Mouse (Mus musculus) heart, adult 10 weeks (tissue): ENCODE data around the gene Olfr995. TPM values are rescaled to one million over a fixed set of nuclear protein-coding genes. Genes with fewer than 3 reads are reported as not detected.

Source experiments
- polyA plus RNA-seq: library from polyadenylated mRNA; stranded (reverse); fragments of 350-450 nt; fragmentation: Illumina TruSeq; extraction: RNeasy Lipid Tissue Mini Kit (QIAGEN cat#74804); gene quantifications from one replicate; pipeline ENCODE4 v1.2.3, GENCODE M21; 2014; ENCODE audit warnings: low read depth, low replicate concordance

The Olfr995 gene
- polyA plus RNA-seq = not detected

GRCm38 (mm10) chr2:85443539-85443938 lies at the start of gene Olfr995:
Gene Olfr995 (minus strand): TSS chr2:85443639.

GRCm38 (mm10) chr2:85436351-85436750 lies 7.1 kb downstream of the Olfr995 start, which contains the start of gene Olfr994:
Gene Olfr994 (minus strand): TSS chr2:85436451.

GRCm38 (mm10) chr2:85414777-85415176 lies 28.7 kb downstream of the Olfr995 start, which contains the start of gene Olfr993:
Gene Olfr993 (minus strand): TSS chr2:85414877.

GRCm38 (mm10) chr2:85409369-85409768 lies 34.1 kb downstream of the Olfr995 start, which contains the start of gene Olfr992:
Gene Olfr992 (minus strand): TSS chr2:85409469.

Other genes starting within 250 kb of the Olfr995 start
- gene Lrrc55, start 246.4 kb downstream of the Olfr995 start, polyA plus RNA-seq = 1.3 TPM
- gene Olfr987, start 104.3 kb downstream of the Olfr995 start, polyA plus RNA-seq = not detected
- gene Olfr988, start 80.4 kb downstream of the Olfr995 start, polyA plus RNA-seq = not detected
- gene Olfr992, start 34.2 kb downstream of the Olfr995 start, polyA plus RNA-seq = not detected
- gene Olfr993, start 28.8 kb downstream of the Olfr995 start, polyA plus RNA-seq = not detected
- not detected for gene Olfr994, start 7.2 kb downstream of the Olfr995 start, polyA plus RNA-seq
- gene 4833423E24Rik, start 75.4 kb upstream of the Olfr995 start, polyA plus RNA-seq = not detected
- gene Olfr996, start 135.6 kb upstream of the Olfr995 start, polyA plus RNA-seq = not detected
- gene Olfr998, start 145.3 kb upstream of the Olfr995 start, polyA plus RNA-seq = not detected
- gene Olfr1000, start 168.3 kb upstream of the Olfr995 start, polyA plus RNA-seq = not detected
- not detected for gene Olfr1002, start 207.1 kb upstream of the Olfr995 start, polyA plus RNA-seq
- gene Olfr154, start 220.8 kb upstream of the Olfr995 start, polyA plus RNA-seq = not detected
- not detected for gene Olfr1006, start 235.1 kb upstream of the Olfr995 start, polyA plus RNA-seq
- gene Olfr1008, start 245.8 kb upstream of the Olfr995 start, polyA plus RNA-seq = not detected